Mouse (Mus musculus) CH12.LX (cell line): Measurements from ENCODE around the gene Filip1l.
"Not testable (repeated sequence)": the region's sequence is repeated elsewhere in the genome, so short reads cannot be mapped to it uniquely, and the experiment has no call there.

Experiments used
- CHD2 ChIP-seq: IDR thresholded peaks from 2 replicates; pipeline ENCODE4 v1.6.1; 2011; ENCODE audit warnings: low read length, improper control_type of control experiment
- CTCF ChIP-seq, 2 experiments: IDR thresholded peaks in 1 of 2; conservative IDR thresholded peaks in 1 of 2; 2 replicates each; pipeline ENCODE4 v1.5.1; 2011 to 2012; ENCODE audit warnings: low read depth in 2 of 2, low read length in 2 of 2, improper control_type of control experiment in 1 of 2, inconsistent platforms in 1 of 2, mild to moderate bottlenecking in 1 of 2, moderate library complexity in 1 of 2
- E2F4 ChIP-seq: IDR thresholded peaks from 2 replicates; pipeline ENCODE4 v1.6.1; 2011; ENCODE audit warnings: low read depth, low read length, improper control_type of control experiment; ENCODE audit not compliant: insufficient replicate concordance
- ETS1 ChIP-seq: conservative IDR thresholded peaks from 2 replicates; pipeline ENCODE4 v1.6.1; 2012; ENCODE audit warnings: low read depth, mild to moderate bottlenecking, inconsistent platforms, low read length, improper control_type of control experiment, moderate library complexity
- GABPA ChIP-seq: IDR thresholded peaks from 2 replicates; pipeline ENCODE4 v1.6.1; 2012; ENCODE audit warnings: low read depth, low read length, improper control_type of control experiment, inconsistent platforms; ENCODE audit not compliant: insufficient replicate concordance
- HCFC1 ChIP-seq: IDR thresholded peaks from 2 replicates; pipeline ENCODE4 v1.6.1; 2012; ENCODE audit warnings: low read depth, mild to moderate bottlenecking, inconsistent platforms, low read length, improper control_type of control experiment
- MAFK ChIP-seq: IDR thresholded peaks from 2 replicates; pipeline ENCODE4 v1.6.1; 2011; ENCODE audit warnings: low read length, improper control_type of control experiment; ENCODE audit not compliant: insufficient replicate concordance
- MYC ChIP-seq: IDR thresholded peaks from 2 replicates; pipeline ENCODE4 v1.6.1; 2011; ENCODE audit warnings: low read depth, mild to moderate bottlenecking, improper control_type of control experiment, low read length
- NELFE ChIP-seq: IDR thresholded peaks from 2 replicates; pipeline ENCODE4 v1.6.1; 2011; ENCODE audit warnings: low read depth, low read length, improper control_type of control experiment
- POLR2A ChIP-seq: IDR thresholded peaks from 2 replicates; pipeline ENCODE4 v1.6.1; 2011; ENCODE audit warnings: low read depth, mild to moderate bottlenecking, improper control_type of control experiment, low read length
- TCF12 ChIP-seq: IDR thresholded peaks from 2 replicates; pipeline ENCODE4 v1.6.1; 2014; ENCODE audit warnings: low read depth, mild to moderate bottlenecking, inconsistent platforms, low read length, improper control_type of control experiment
- USF2 ChIP-seq: conservative IDR thresholded peaks from 2 replicates; pipeline ENCODE4 v1.6.1; 2011; ENCODE audit warnings: low read depth, low read length, improper control_type of control experiment
- ZNF384 ChIP-seq: IDR thresholded peaks from 2 replicates; pipeline ENCODE4 v1.6.1; 2012; ENCODE audit warnings: low read depth, low read length, improper control_type of control experiment, inconsistent platforms

- not testable (repeated sequence) for TF ChIP-seq MAFK; CTCF (conservative IDR thresholded peaks at IDR 0.05 in 1 of 2, IDR thresholded peaks at IDR 0.05 in 1 of 2; ENCODE audit: low read depth in 2 of 2, low read length in 2 of 2); ETS1; TCF12; ZNF384; CHD2; E2F4; GABPA; MYC; HCFC1; USF2; POLR2A; NELFE
Measured at GRCm38 (mm10) chr16:57391171-57391570, 38.3 kb downstream of the Filip1l start.
